Mouse (Mus musculus) liver, embryonic 14.5 days (tissue): ENCODE data around the gene Atxn1. TPM values are rescaled to one million over a fixed set of nuclear protein-coding genes. Genes with fewer than 3 reads are reported as not detected.
A peak's percentile ranks its signal among the peaks of the same experiment; 100 is the strongest.

Source experiments
- ATAC-seq: fragments of 200-750 bp; cut with Nextera tagmentation; 2 replicates; pipeline ENCODE4 v1.8.0; 2017; ENCODE audit warnings: moderate number of reproducible peaks, mild to moderate bottlenecking, moderate library complexity; ENCODE audit not compliant: insufficient read depth
- DNase-seq, 3 experiments: peaks; one replicate each; pipeline ENCODE4 v3.0.0-alpha.2; 2012 to 2013; ENCODE audit warnings: low read depth in 3 of 3, low spot score in 3 of 3
- H3K27ac ChIP-seq: fragments of 300-500 bp; sonication (generic); 2 replicates; pipeline ENCODE4 v1.5.1; 2014; ENCODE audit warnings: moderate library complexity, mild to moderate bottlenecking, control low read depth, inconsistent platforms
- H3K27me3 ChIP-seq: fragments of 300-500 bp; sonication (generic); 2 replicates; pipeline ENCODE4 v1.6.1; 2014; ENCODE audit warnings: mild to moderate bottlenecking, low read length, moderate library complexity; ENCODE audit not compliant: control insufficient read depth, insufficient read depth
- H3K36me3 ChIP-seq: fragments of 300-500 bp; sonication (generic); replicated peaks from 2 replicates; pipeline ENCODE4 v1.6.1; 2014; ENCODE audit warnings: low read depth; ENCODE audit not compliant: control insufficient read depth, insufficient read depth
- H3K4me1 ChIP-seq, 2 experiments: fragments of 200-500 bp in 1 of 2; fragments of 300-500 bp in 1 of 2; sonication (generic) in 1 of 2; replicated peaks; 2 replicates each; pipeline ENCODE4 v1.6.1; 2012 to 2014; ENCODE audit warnings: antibody characterized with exemption in 1 of 2, inconsistent platforms in 1 of 2, low read length in 1 of 2; ENCODE audit not compliant: control insufficient read depth in 2 of 2, insufficient read depth in 2 of 2
- H3K4me2 ChIP-seq: fragments of 300-500 bp; sonication (generic); 2 replicates; pipeline ENCODE4 v1.6.1; 2014; ENCODE audit warnings: low read depth, mild to moderate bottlenecking, control low read depth, moderate library complexity
- H3K4me3 ChIP-seq, 2 experiments: fragments of 200-500 bp in 1 of 2; fragments of 300-500 bp in 1 of 2; sonication (generic) in 1 of 2; 2 replicates each; pipeline ENCODE4 v1.5.1; 2012 to 2014; ENCODE audit warnings: low read depth in 2 of 2, low read length in 2 of 2, mild to moderate bottlenecking in 2 of 2, control low read depth in 1 of 2, inconsistent platforms in 1 of 2, moderate library complexity in 1 of 2; ENCODE audit not compliant: insufficient read depth in 1 of 2
- H3K9ac ChIP-seq: fragments of 300-500 bp; sonication (generic); replicated peaks from 2 replicates; pipeline ENCODE4 v1.6.1; 2014; ENCODE audit warnings: mild to moderate bottlenecking, control low read depth, moderate library complexity
- H3K9me3 ChIP-seq: fragments of 300-500 bp; sonication (generic); 2 replicates; pipeline ENCODE4 v1.6.1; 2016; ENCODE audit warnings: low read length, mixed read lengths; ENCODE audit not compliant: control insufficient read depth
- CTCF ChIP-seq: IDR thresholded peaks from 2 replicates; pipeline ENCODE4 v1.5.1; 2016; ENCODE audit warnings: antibody characterized with exemption, low read depth, control low read depth
- EP300 ChIP-seq: IDR thresholded peaks from 2 replicates; pipeline ENCODE4 v1.6.1; 2016; ENCODE audit warnings: antibody characterized with exemption, low read depth
- WGBS: fragments of 180-500 bp; shearing (Covaris S2); extraction: QIAGEN DNeasy Blood & Tissue Kit; methylation state at CpG from one replicate; pipeline ENCODE4 v1.1.7; 2014; ENCODE audit not compliant: insufficient replicate concordance; 5-methylcytosine and 5-hydroxymethylcytosine counted together
- polyA plus RNA-seq, 2 experiments: library from polyadenylated mRNA; depleted of rRNA in 1 of 2; stranded (reverse) in 1 of 2; unstranded in 1 of 2; fragments of >200 nt; fragmentation: Nextera tagmentation in 1 of 2; extraction: Ambion mirVana in 1 of 2; gene quantifications; 2 replicates each; pipeline versions ENCODE4 v1.2.1 to v1.2.3; 2012 to 2014

The Atxn1 gene
- polyA plus RNA-seq, 2 experiments = 1.0 to 1.2 TPM

GRCm38 (mm10) chr13:45868886-45869285 is 95.9 kb downstream of the Atxn1 start:
- no peak for ATAC-seq

GRCm38 (mm10) chr13:45867273-45867672 is 97.5 kb downstream of the Atxn1 start:
- no peak overlapping the region for H3K9ac ChIP-seq
- no peaks in the 10 kb centered on the region for H3K27me3 ChIP-seq
- no peak overlapping the region for H3K4me3 ChIP-seq
- peak; percentile 51; the same call in 1 of the 2 replicates for ATAC-seq
- TF ChIP-seq CTCF = no peak
- TF ChIP-seq EP300 = no peak
- H3K27ac ChIP-seq = no peak overlapping the region
- H3K36me3 ChIP-seq = no peaks in the 10 kb centered on the region
- no peaks in the 10 kb centered on the region for H3K9me3 ChIP-seq
- WGBS = 44% methylated on average over 14 of the region's 14 CpGs
- peaks cover 18 to 35% of the 10 kb centered on the region in 2 experiments for H3K4me1 ChIP-seq
- no peak overlapping the region for H3K4me2 ChIP-seq
- no peak for DNase-seq

More at GRCm38 (mm10) chr13:45868886-45869285, 95.9 kb downstream of the Atxn1 start:
- no peaks in the 10 kb centered on the region for H3K9me3 ChIP-seq
- H3K4me3 ChIP-seq = no peak overlapping the region
- WGBS = 74% methylated on average over 8 of the region's 8 CpGs
- H3K36me3 ChIP-seq = no peaks in the 10 kb centered on the region
- H3K4me2 ChIP-seq = no peak overlapping the region
- H3K4me1 ChIP-seq = peaks cover 18 to 36% of the 10 kb centered on the region in 2 experiments
- H3K27ac ChIP-seq = no peak overlapping the region
- H3K27me3 ChIP-seq = no peaks in the 10 kb centered on the region
- no peak overlapping the region for H3K9ac ChIP-seq
- TF ChIP-seq EP300 (no peak), CTCF (no peak)
- DNase-seq = no peak

GRCm38 (mm10) chr13:45866615-45867245 is 98.1 kb downstream of the Atxn1 start:
- Histone ChIP-seq H3K36me3 (no peaks in the 10 kb centered on the region), H3K9me3 (no peaks in the 10 kb centered on the region), H3K27ac (no peak overlapping the region; the same call in 1 of the 2 replicates), H3K27me3 (no peaks in the 10 kb centered on the region), H3K4me2 (peak overlapping the region; percentile 52), H3K4me1 (peaks cover 18 to 30% of the 10 kb centered on the region in 2 experiments), H3K9ac (peak overlapping the region; percentile 5; the same call in 1 of the 2 replicates), H3K4me3 (no peak overlapping the region)
- WGBS = 39% methylated on average over 8 of the region's 8 CpGs
- TF ChIP-seq EP300 (peak; percentile 93), CTCF (no peak)
- peak; percentile 94 for ATAC-seq
- DNase-seq = peak; percentile 59 to 62 (median 60)

GRCm38 (mm10) chr13:45865620-45866019 is 99.2 kb downstream of the Atxn1 start:
- no peak for ATAC-seq
- DNase-seq = no peak
- H3K4me1 ChIP-seq = peaks cover 18 to 30% of the 10 kb centered on the region in 2 experiments
- no peaks in the 10 kb centered on the region for H3K9me3 ChIP-seq
- no peaks in the 10 kb centered on the region for H3K36me3 ChIP-seq
- H3K27ac ChIP-seq = no peak overlapping the region
- 75% methylated on average over 10 of the region's 10 CpGs for WGBS
- no peak for TF ChIP-seq CTCF
- TF ChIP-seq EP300 = no peak
- H3K4me3 ChIP-seq = no peak overlapping the region
- H3K27me3 ChIP-seq = no peaks in the 10 kb centered on the region
- H3K4me2 ChIP-seq = no peak overlapping the region
- no peak overlapping the region for H3K9ac ChIP-seq

- TF ChIP-seq EP300 = no peak
- no peak for TF ChIP-seq CTCF
- H3K27ac ChIP-seq = no peak overlapping the region
- H3K9me3 ChIP-seq = no peaks in the 10 kb centered on the region
- no peak overlapping the region for H3K4me2 ChIP-seq
- no peak overlapping the region for H3K4me3 ChIP-seq
- H3K4me1 ChIP-seq = peaks cover 23 to 41% of the 10 kb centered on the region in 2 experiments
- H3K36me3 ChIP-seq = no peaks in the 10 kb centered on the region
- WGBS = 64% methylated on average over 8 of the region's 8 CpGs
- DNase-seq (no peak), ATAC-seq (no peak)
- no peak overlapping the region for H3K9ac ChIP-seq
- H3K27me3 ChIP-seq = no peaks in the 10 kb centered on the region
Measured at GRCm38 (mm10) chr13:45863779-45864178, 101.0 kb downstream of the Atxn1 start.
